Mouse (Mus musculus): ENCODE results near the gene Gm1123. TPM values are rescaled to one million over a fixed set of nuclear protein-coding genes. Genes with fewer than 3 reads are reported as not detected.

Gm1123 gene
- not detected in 2 replicates for total RNA-seq (2017)

DNA sequence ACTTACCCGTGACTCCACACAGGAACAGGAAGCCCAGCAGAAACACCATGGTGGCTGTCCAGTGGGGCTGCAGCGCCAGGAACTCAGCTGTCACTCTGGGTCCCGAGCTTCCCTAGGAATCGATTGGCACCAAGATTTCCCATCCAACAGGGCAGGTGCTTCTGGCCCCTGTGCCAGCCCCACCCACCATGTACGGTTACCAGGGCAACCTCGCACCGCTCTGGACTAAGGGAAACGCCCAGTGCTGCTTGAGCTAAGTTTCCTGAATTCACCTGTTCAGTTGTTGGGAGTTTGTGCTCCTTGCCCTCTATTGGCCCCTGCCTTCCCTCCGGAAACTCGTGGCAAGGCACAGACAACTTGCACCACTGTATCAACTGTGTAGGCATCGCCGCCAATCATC lies at the start of gene Gm1123:
Gm1123 (minus strand) TSS at position 141 of the 400 bp plus-strand sequence.
- ATAC-seq (ENCODE audit: extremely low read depth, insufficient number of reproducible peaks, low FRiP score, poor library complexity, severe bottlenecking), result no peak

DNA sequence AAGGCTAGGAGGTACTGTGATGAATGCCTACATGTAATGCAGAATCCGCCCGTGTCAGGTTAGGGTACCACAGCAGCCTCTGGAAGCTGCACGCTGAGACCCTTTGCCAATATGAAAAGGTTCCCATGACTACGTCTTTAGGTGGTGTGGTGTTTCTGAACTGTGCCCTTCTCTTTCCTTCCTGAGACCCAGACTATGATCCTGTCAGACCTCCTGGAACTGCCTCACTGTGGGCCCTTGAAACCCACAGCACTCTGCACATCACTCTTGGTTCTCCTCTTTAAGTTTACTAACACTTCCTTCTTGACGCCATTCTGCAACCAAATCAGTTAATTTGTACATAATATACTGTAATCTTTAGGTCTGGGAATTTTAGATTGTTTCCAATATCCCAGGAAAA lies 46.2 kb upstream of the Gm1123 start:
- no peak for ATAC-seq (ENCODE audit: extremely low read depth, insufficient number of reproducible peaks, low FRiP score, poor library complexity, severe bottlenecking)

DNA sequence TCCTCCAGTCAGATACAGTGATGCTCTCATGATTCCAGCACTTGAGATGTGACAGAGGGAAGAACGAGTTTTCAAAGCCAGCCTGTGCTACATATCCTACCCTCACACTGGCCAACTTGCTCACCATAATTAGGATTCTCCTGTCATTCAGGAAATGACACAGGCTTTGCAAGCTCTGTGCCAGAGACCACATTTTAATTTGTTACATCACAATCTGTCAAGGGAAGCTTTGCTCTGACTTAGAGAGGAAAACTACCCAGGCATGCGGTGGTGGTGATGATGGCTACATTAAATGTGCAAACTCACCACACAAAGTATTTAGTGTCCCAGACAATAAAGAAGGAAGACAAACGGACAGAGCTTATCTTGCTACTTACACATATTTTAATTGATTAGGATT lies 45.8 kb upstream of the Gm1123 start:
- no peak for ATAC-seq (ENCODE audit: extremely low read depth, insufficient number of reproducible peaks, low FRiP score, poor library complexity, severe bottlenecking)

DNA sequence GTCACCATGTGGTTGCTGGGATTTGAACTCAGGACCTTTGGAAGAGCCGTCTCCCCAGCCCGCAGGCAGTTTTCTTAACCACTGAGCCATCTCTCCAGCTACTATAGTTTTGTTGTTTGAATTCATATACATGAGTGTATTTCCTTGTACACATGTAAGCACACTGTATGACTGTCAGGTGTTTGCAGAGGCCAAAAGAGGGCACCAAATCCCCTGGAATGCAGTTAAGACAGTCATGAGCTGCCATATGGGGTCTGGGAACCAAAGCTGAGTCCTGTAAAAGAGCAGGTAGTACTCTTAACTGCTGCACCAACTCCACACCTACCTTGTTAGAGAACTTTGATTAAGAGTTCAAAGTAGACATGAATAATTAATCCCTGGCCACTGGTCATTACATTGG lies 45.1 kb upstream of the Gm1123 start:
- no peak for ATAC-seq (ENCODE audit: extremely low read depth, insufficient number of reproducible peaks, low FRiP score, poor library complexity, severe bottlenecking)

DNA sequence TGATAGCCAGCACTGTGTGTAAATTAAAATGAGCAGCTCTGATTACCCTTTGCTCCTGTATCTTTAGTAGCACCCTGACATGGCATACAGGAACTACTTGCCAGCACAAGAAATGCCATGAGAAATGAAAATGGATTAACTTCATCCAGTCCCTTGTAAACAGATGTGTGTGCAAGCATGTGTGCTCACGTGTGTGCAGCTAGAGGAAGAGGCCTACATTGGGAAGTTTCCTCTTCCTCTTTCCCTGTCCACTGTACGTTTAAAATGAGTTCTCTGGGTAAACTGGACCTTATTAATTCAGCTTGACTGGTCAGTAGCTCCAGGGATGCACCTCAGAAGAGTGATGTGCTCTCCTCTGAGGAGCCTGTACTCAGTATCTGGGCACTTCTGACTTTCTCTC lies 38.9 kb upstream of the Gm1123 start:
- no peak for ATAC-seq (ENCODE audit: extremely low read depth, insufficient number of reproducible peaks, low FRiP score, poor library complexity, severe bottlenecking)

DNA sequence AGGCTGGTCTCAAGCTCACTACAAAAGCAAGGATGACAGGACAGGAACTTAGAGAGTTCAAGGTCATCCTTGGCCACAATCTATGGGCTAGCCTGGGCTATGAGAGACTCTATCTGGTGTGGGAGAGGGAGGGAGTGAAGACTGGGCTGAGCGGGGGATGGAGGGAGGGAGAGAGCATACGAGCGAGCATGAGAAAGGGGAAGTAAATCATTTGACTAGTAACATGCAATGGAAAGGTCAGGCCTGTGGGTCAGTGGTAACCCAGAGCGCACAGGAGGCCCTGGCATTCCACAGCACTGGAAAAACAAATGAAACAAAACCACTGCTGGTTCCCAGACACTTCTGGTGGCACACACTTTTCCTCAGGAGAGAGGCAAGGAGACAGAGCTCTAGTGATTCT lies 37.0 kb upstream of the Gm1123 start:
- ATAC-seq (ENCODE audit: extremely low read depth, insufficient number of reproducible peaks, low FRiP score, poor library complexity, severe bottlenecking), result no peak

DNA sequence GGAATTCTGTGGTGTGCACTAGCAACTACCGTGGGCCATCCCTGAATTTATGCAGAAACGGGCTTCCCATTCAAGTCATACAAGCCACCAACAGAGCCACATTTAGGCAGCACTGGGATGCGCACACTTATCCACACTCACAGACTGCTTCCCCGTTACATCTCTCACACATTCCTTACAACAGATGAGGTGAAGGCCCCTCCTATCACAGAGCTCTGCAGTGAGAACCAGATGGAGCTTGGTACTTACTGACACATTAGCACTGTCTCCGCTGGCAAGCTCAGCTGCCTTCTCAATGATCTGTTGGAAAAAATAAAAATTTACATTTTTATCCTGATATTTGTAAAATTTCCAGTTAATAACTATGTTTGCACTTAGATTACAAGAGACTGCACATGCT lies 29.8 kb upstream of the Gm1123 start:
- ATAC-seq (ENCODE audit: extremely low read depth, insufficient number of reproducible peaks, low FRiP score, poor library complexity, severe bottlenecking), result no peak

DNA sequence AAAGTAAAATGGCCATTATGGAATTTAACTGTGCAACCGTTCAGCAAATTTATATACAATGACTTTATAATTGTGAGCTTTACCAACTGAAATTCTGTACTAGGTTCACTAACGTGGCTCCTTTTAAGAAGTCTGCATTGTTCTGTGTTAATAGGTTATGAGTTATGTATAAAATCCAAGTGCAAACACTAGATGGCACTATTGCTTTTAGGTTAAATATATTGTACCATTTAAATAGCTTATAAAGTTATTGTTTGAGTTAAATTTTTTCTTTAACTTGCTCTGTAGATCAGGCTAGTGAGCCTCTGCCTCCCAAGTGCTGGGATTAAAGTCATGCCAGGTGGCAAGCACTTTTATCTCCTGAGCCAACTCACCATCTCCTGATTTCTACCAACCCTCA lies 28.7 kb upstream of the Gm1123 start:
- no peak for ATAC-seq (ENCODE audit: extremely low read depth, insufficient number of reproducible peaks, low FRiP score, poor library complexity, severe bottlenecking)

DNA sequence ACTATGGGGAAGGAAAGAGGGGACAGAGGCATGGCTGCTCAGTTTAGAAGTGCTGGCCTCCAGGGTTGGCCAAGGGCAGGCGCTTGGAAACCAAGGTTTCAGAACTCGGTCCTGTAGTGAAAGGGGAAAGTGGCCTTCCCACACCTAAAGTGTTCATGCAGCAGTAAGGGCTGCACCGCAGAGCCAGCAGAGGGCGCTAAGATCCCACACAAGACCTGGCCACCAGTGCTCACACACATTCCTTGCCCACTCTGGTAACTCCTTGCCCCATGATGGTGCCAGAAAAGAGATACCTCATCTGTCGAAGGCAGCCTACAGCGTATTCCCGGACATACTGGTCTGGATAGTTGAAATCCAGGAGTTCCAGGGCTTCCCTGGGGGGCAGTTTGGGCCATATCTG lies 27.0 kb upstream of the Gm1123 start:
- ATAC-seq (ENCODE audit: extremely low read depth, insufficient number of reproducible peaks, low FRiP score, poor library complexity, severe bottlenecking), result peak; percentile 60; the same call in 1 of the 2 replicates

DNA sequence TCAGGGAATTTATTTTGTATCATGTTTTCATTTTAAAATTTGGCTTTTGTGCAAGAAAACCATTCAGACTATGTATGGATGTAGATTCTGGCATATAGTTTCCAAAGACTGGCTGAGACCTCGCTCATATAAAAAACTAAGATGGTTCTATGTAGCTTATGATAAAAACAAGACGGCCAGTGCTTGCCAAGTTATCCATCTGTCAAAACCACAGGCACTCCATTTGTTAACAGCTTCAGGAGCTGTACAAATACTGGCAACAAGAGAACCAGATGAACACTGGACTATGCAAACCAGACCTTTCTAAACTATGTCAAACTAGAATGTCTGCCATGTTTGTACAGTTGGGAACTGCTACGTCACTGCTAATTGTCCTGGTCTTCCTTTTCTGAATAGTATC lies 22.2 kb upstream of the Gm1123 start:
- no peak for ATAC-seq (ENCODE audit: extremely low read depth, insufficient number of reproducible peaks, low FRiP score, poor library complexity, severe bottlenecking)

DNA sequence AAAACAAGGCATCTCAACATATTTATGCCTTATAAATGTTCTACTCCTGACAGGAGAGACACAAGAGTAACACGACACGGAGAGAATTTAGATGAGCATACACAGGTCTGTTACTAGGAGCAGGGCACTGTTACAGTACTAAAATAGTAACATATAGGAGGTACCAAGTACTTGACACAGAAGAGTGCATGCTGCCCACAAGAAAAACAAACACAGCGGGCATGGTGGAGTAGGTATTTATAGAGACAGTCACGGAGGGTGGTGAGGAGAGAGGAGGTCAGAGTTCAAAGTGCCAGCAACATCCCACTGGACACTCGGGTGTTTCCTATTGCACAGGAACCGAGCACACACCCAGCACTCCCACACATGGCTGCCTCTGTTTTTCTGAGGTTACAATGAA lies 14.2 kb upstream of the Gm1123 start:
- no peak for ATAC-seq (ENCODE audit: extremely low read depth, insufficient number of reproducible peaks, low FRiP score, poor library complexity, severe bottlenecking)

DNA sequence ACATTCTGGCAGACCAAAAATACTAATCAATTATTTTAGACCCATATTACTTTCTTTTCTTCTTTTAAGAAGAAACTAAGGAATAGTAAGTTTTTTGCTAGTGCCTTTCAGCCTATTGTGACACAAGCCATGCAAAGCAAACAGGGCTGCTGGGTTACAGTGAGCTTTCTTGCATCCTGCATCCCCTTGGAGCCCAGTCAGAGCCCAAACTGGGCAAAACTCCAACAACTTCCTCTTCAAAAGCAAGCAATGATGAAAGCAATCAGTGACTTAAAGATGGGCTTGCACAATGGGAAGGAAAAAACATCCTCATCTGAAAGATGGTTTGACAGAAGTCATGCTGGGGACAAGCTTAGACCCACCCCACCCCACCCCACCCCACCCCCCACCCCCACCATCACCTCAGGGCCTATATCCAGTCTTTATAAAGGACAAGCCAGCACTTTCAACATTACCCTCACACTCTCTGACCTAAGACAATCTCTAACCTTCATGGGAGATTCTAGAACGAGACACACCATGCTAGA lies 13.3 kb upstream of the Gm1123 start:
- no peak for ATAC-seq (ENCODE audit: extremely low read depth, insufficient number of reproducible peaks, low FRiP score, poor library complexity, severe bottlenecking)

DNA sequence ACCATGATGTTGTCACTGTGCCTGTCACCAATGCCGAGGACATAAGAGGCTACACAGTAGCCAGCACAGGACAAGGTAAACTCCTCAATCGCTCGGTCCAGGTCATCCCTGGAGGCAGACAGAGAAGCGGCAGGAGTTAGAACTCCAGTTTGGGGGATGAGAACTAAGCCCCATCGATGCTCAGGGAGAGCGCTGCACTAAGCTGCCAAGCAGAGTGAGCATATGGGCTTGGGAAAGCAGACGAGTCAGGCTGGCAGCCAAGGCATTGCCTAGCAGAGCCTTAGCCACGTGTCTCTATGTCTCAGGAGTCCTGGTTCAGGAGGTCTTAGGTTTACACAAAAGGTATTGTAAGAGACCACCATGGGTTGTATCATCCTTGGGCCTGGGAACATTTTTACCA lies 9.2 kb upstream of the Gm1123 start:
- no peak for ATAC-seq (ENCODE audit: extremely low read depth, insufficient number of reproducible peaks, low FRiP score, poor library complexity, severe bottlenecking)

DNA sequence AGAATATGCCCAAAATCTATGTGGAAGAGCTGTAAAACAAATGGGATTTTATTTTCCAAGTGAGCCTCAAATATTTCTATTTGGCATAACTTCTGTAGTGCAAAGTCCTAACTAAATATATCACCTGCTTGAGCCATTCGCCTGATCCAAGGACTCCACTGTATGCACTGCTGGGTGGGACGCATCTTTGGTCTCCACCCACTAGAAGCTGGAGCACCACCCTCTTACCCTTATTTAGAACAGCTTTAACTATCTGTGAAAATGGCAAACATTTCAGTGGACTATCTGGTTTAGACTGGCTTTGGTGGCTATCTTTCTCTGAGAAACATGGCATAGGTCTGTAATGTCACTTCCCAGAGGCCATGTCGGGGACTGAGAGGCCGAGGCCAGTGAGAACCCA lies 7.1 kb upstream of the Gm1123 start:
- no peak for ATAC-seq (ENCODE audit: extremely low read depth, insufficient number of reproducible peaks, low FRiP score, poor library complexity, severe bottlenecking)

DNA sequence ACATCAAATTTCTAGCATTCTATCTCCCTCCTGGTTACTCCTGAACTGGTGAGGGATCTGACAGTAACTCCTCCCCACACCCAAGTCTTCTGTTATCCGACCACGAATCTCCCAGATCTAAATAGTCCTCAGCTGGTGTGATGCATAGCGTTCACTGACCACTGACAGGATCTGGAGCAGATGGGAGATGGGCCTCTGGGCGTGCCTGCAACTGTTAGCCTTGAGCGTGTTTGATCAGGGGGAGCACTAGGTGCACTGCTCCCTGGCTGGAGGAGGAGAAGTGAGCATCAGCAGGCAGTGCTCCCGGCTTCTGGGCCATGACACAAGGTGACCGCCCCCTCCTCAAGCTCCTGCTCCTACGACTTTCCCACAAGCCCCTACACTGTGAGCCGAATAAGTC lies 6.5 kb upstream of the Gm1123 start:
- ATAC-seq (ENCODE audit: extremely low read depth, insufficient number of reproducible peaks, low FRiP score, poor library complexity, severe bottlenecking), result no peak

DNA sequence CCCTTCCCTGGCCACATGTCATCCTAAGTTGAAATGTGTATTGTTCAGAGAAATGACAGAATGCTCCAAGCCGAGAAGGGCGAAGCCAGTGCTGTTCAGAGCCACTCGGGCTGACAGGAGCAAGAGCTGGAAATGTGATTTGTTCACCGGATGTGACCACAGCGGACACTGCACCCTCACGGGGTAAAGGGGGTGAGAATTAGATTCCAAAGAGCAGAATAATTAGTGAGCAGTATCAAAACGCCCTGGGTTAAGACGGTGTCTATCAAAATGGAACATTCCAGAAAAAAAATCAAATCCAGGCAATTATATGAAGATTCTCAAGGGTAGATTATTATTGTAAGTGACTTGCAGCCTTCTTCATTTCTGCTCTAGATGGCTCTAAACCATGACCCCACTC lies 1.4 kb downstream of the Gm1123 start:
- ATAC-seq (ENCODE audit: extremely low read depth, insufficient number of reproducible peaks, low FRiP score, poor library complexity, severe bottlenecking), result no peak

DNA sequence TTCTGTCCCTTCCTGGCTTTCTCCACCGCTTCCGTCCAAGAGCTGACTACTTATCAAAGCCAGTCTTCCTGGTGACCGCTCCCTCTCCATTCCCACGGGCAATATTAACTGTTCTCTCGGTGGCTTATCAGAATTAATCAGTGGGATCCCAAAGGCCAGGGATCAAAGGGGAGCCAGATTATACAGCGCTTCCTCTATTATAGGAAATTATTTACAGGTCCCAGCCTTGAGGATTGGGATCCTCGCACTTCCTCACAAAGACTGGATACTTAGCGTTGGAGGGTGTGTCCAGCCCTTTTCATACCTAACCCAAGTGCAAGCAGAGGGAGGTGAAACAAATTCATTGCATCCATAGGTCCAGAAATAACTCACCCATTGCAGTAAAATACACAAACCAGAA lies 3.5 kb downstream of the Gm1123 start:
- no peak for ATAC-seq (ENCODE audit: extremely low read depth, insufficient number of reproducible peaks, low FRiP score, poor library complexity, severe bottlenecking)

DNA sequence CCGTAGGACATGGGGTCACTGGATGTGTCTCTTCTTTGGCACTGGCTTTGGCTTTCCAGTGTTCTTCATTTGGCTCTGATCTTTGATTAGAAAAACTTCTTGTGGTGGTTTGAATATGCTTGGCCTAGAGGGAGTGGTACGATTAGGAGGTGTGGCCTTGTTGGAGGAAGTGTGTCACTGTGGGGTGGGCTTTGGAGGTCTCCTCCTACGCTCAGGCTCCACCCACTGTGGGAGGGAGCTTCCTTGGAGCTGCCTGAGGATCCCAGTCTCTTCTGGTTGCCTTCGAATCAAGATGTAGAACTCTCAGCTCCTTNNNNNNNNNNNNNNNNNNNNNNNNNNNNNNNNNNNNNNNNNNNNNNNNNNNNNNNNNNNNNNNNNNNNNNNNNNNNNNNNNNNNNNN lies 13.8 kb downstream of the Gm1123 start:
- ATAC-seq (ENCODE audit: extremely low read depth, insufficient number of reproducible peaks, low FRiP score, poor library complexity, severe bottlenecking), result no peak

DNA sequence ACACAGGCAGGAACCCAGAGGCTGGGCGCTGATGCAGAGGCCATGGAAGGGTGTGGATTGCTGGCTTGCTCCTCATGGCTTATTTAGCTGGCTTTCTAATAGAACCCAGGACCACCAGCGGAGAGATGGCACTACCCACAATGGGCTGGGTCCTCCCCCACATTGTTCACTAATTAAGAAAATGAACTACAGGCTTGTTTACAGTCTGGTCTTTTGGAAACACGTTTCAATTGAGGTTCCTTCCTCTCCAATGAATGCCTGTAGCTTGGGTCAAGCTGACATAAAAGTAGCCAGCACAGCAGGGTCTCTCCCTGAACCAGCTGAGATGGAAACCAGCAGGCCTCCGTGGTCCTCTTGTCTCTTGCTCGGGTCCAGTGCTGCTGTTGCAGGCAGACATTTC lies 14.3 kb downstream of the Gm1123 start:
- no peak for ATAC-seq (ENCODE audit: extremely low read depth, insufficient number of reproducible peaks, low FRiP score, poor library complexity, severe bottlenecking)

DNA sequence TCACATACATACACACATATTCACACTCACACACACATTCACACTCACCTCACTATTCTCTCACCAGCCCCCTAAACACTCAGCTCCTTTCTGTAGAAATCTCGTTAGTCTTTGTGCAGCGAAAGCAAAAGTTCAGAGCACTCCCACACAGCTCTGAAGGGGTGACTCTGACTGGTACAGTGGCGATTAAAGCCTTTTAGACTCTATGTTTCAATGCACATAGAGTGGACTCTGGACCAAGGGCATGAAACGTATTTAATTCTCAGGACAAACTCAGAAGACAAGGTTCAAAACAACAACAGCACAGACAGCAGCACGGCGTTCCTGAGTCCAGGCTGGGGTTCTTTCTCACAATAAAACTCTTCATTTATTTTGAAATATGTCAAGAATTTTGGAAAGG lies 17.8 kb downstream of the Gm1123 start:
- no peak for ATAC-seq (ENCODE audit: extremely low read depth, insufficient number of reproducible peaks, low FRiP score, poor library complexity, severe bottlenecking)

DNA sequence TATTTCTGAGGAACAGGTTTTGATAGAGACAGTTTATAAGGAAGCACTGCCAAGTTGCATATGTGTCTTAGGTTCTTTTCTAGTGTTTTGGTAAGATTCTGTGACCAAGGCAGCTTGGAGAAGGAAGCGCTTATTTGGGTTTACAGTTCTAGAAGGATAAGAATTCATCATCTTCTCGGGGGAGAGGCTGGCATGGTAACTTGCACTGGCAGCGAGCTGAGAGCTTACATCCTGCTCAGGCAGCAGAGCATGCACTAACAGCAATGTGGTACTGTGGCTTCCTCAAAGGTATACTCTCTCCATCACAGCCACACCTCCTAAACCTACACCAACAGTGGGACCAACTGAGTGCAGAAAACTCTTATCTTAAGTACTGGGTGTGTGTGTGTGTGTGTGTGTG lies 18.8 kb downstream of the Gm1123 start:
- no peak for ATAC-seq (ENCODE audit: extremely low read depth, insufficient number of reproducible peaks, low FRiP score, poor library complexity, severe bottlenecking)

DNA sequence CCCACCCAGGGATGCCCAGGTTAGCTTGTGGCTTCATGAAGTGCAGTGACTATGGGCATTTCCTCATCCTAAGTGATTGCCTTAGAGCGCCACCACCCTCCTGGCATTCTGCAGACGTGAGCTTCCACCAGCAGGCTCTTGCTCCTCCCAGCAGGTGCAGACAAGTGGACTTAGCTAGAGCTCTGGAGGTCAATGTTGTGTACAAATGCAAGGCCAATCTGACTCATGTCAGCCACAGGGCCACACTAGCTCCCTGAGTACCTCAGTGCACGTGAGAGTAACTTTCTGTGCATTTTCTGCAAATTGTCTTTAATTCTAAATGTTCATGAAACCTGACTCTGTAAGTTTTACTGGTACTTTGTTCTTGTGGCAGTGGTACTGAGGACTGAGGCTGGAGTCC lies 19.2 kb downstream of the Gm1123 start:
- ATAC-seq (ENCODE audit: extremely low read depth, insufficient number of reproducible peaks, low FRiP score, poor library complexity, severe bottlenecking), result 0 out of 2 replicates have a peak, but pooled peaks have one; percentile 19

All from neutrophil, adult 5-6 weeks (primary cell).